Mouse (Mus musculus): Measurements from ENCODE around the gene Zfp30.

- TF ChIP-seq CHD1 (IDR thresholded peaks at IDR 0.05; ENCODE audit: low read depth, low read length) (no peak), E2F4 (IDR thresholded peaks at IDR 0.05; ENCODE audit: borderline replicate concordance, low read depth, low read length) (no peak)
These were observed 44.2 kb downstream of the Zfp30 start for GRCm38 (mm10) chr7:29828001-29828400.
